Mouse (Mus musculus) heart, postnatal 0 days (tissue): Measurements from ENCODE around the gene Mxd3. TPM values are rescaled to one million over a fixed set of nuclear protein-coding genes. Genes with fewer than 3 reads are reported as not detected.

ENCODE experiments used
- ATAC-seq: fragments of 200-750 bp; cut with Nextera tagmentation; 2 replicates; pipeline ENCODE4 v1.8.0; 2017; ENCODE audit warnings: low read depth, moderate number of reproducible peaks, moderate library complexity; ENCODE audit not compliant: insufficient read depth
- DNase-seq: peaks from one replicate; pipeline ENCODE4 v3.0.0-alpha.2; 2016; ENCODE audit warnings: low spot score
- H3K27ac ChIP-seq: fragments of 300-500 bp; sonication (generic); 2 replicates; pipeline ENCODE4 v1.5.1; 2014; ENCODE audit warnings: low read depth, mild to moderate bottlenecking
- H3K27me3 ChIP-seq: fragments of 300-500 bp; sonication (generic); 2 replicates; pipeline ENCODE4 v1.6.1; 2014; ENCODE audit warnings: low read length, mixed read lengths; ENCODE audit not compliant: control insufficient read depth, insufficient read depth
- H3K36me3 ChIP-seq: fragments of 300-500 bp; sonication (generic); replicated peaks from 2 replicates; pipeline ENCODE4 v1.6.1; 2014; ENCODE audit warnings: low read length, mixed read lengths; ENCODE audit not compliant: control insufficient read depth, insufficient read depth
- H3K4me1 ChIP-seq: fragments of 300-500 bp; sonication (generic); 2 replicates; pipeline ENCODE4 v1.6.1; 2014; ENCODE audit warnings: antibody characterized with exemption; ENCODE audit not compliant: control insufficient read depth, insufficient read depth
- H3K4me2 ChIP-seq: fragments of 300-500 bp; sonication (generic); 2 replicates; pipeline ENCODE4 v1.6.1; 2014; ENCODE audit warnings: low read depth, mild to moderate bottlenecking, low read length, moderate library complexity
- H3K4me3 ChIP-seq: fragments of 300-500 bp; sonication (generic); 2 replicates; pipeline ENCODE4 v1.5.1; 2014; ENCODE audit warnings: low read depth, low read length
- H3K9ac ChIP-seq: fragments of 300-500 bp; sonication (generic); replicated peaks from 2 replicates; pipeline ENCODE4 v1.6.1; 2014; ENCODE audit warnings: low read depth, low read length, mixed read lengths
- H3K9me3 ChIP-seq: fragments of 300-500 bp; sonication (generic); replicated peaks from 2 replicates; pipeline ENCODE4 v1.6.1; 2016; ENCODE audit warnings: low read length; ENCODE audit not compliant: control insufficient read depth
- CTCF ChIP-seq: IDR thresholded peaks from 2 replicates; pipeline ENCODE4 v1.5.1; 2016; ENCODE audit warnings: antibody characterized with exemption, control low read depth, low read depth
- EP300 ChIP-seq: IDR thresholded peaks from 2 replicates; pipeline ENCODE4 v1.6.1; 2016; ENCODE audit warnings: antibody characterized with exemption, low read depth
- WGBS: fragments of 180-500 bp; shearing (Covaris S2); extraction: QIAGEN DNeasy Blood & Tissue Kit; methylation state at CpG from one replicate; pipeline ENCODE4 v1.1.7; 2014; 5-methylcytosine and 5-hydroxymethylcytosine counted together
- polyA plus RNA-seq: library from polyadenylated mRNA; unstranded; fragments of >200 nt; fragmentation: Nextera tagmentation; extraction: Ambion mirVana; gene quantifications from 2 replicates; pipeline ENCODE4 v1.2.1, GENCODE M21; 2015
- total RNA-seq: library from RNA; depleted of rRNA; stranded (reverse); fragments of >200 nt; gene quantifications from 2 replicates; pipeline ENCODE4 v1.2.3, GENCODE M21; 2014; ENCODE audit warnings: low replicate concordance

The Mxd3 gene
- total and polyA plus RNA-seq, 2 experiments from 2014 or later: 8.6 to 33.1 TPM

DNA sequence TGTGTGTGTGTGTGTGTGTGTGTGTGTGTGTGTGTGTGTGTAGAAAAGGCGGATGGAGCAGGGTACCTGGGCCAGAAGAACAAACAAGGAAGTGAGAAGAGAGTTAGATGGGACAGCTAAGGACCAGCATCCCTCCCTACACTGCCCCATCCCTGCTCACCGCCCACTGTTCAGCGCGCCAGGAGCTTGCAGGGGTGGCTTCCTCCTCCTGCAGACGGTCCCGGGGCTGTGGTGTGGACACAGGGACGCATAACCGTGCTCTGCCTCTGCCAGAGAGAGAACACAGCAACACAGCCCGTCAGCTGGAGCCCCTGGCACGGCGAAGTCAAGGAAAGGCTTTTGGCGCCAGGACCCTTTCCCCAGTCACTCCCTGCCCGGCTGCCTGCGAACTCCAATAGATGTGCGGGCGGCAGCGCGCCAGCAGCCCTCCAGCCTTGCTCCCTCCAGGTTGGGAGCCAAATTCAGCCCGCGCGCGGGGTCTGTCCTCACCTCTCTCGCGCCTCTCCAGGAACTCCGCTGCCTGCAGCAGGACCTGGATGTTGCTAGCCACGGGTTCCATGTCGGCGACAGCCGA lies 427 bp downstream of the Mxd3 start:
- H3K9ac ChIP-seq: peak overlapping the region; percentile 59
- H3K4me1 ChIP-seq: peaks cover 20% of the 10 kb centered on the region
- H3K36me3 ChIP-seq: peaks cover 19% of the 10 kb centered on the region
- WGBS: under 1% methylated on average over 29 of the region's 29 CpGs
- H3K4me3 ChIP-seq: peak overlapping the region; percentile 73
- H3K27me3 ChIP-seq: no peaks in the 10 kb centered on the region
- ATAC-seq (peak; percentile 13; the same call in 1 of the 2 replicates), DNase-seq (no peak)
- TF ChIP-seq EP300: no peak
- no peak for TF ChIP-seq CTCF
- peak overlapping the region; percentile 85 for H3K27ac ChIP-seq
- H3K4me2 ChIP-seq: peak overlapping the region; percentile 90
- no peaks in the 10 kb centered on the region for H3K9me3 ChIP-seq

DNA sequence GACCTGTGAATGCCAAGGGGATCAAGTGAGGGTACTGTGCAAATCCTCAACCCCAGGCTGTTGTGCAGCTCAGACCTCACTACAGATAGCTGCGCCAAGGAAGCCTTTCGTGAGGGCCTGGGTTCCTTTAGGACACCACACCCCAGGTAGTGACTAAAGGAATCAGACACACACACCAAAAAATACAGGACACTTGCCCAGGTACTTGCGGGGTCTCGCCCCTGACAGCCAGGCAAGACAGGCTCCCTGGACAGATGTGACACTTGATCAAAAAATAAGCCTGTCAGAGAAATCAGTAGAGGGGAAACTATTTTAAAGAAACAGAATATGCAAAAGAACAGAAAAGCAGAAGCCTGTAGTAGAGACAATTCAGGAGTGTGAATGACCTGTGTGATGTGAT lies 982 bp downstream of the Mxd3 start:
- peaks cover 24% of the 10 kb centered on the region for H3K36me3 ChIP-seq
- DNase-seq (no peak), ATAC-seq (no peak)
- H3K4me2 ChIP-seq: peak overlapping the region; percentile 90
- H3K9ac ChIP-seq: peak overlapping the region; percentile 59; the same call in 1 of the 2 replicates
- H3K9me3 ChIP-seq: no peaks in the 10 kb centered on the region
- H3K27ac ChIP-seq: no peak overlapping the region
- WGBS: 82% methylated on average over 4 of the region's 4 CpGs
- H3K4me3 ChIP-seq: peak overlapping the region; percentile 73
- H3K4me1 ChIP-seq: peaks cover 20% of the 10 kb centered on the region
- no peaks in the 10 kb centered on the region for H3K27me3 ChIP-seq
- TF ChIP-seq CTCF (no peak), EP300 (no peak)

DNA sequence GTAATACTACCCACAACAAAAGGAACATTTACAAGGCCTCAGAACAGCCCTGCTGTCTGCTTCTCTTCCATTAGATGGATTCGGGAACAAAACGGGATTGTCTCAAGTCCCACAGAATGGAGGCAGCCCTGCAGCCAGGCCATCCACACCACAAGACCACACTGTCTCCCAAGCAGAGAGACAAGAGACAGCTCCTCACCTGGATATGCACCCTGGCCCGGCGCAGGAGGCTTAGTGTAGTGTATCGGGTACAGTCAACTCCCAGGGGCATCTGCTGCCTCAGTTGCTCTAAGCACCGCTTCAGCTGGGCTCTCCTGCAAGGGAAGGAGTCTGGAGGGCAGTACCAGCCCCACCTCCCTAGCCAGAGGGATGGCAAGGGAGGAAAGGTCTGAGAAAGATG lies 1.5 kb downstream of the Mxd3 start:
- H3K27me3 ChIP-seq: no peaks in the 10 kb centered on the region
- no peak overlapping the region for H3K9ac ChIP-seq
- no peak for ATAC-seq
- DNase-seq: no peak
- H3K4me1 ChIP-seq: peaks cover 23% of the 10 kb centered on the region
- H3K27ac ChIP-seq: no peak overlapping the region
- TF ChIP-seq CTCF (no peak), EP300 (no peak)
- WGBS: 83% methylated on average over 6 of the region's 6 CpGs
- H3K9me3 ChIP-seq: no peaks in the 10 kb centered on the region
- peak overlapping the region; percentile 73; the same call in 1 of the 2 replicates for H3K4me3 ChIP-seq
- H3K36me3 ChIP-seq: peaks cover 29% of the 10 kb centered on the region
- H3K4me2 ChIP-seq: peak overlapping the region; percentile 90

DNA sequence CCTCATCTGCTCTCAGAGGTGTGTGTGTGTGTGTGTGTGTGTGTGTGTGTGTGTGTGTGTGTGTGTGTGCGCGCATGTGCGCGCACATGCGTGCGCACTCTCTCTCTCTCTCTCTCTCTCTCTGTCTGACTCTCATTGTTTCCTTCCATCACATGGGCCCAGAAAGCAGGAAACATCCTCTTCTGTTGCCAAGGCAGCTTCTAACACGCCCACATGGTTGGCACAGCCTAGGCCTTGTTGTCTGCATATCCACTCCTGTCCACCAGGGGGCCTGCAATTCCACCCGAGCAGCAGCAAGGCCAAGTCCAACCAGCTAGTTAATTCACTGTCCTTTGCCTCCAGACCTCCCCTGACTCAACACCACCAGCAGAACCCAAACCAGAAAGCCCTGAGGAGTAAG lies 2.0 kb downstream of the Mxd3 start:
- H3K36me3 ChIP-seq: peaks cover 31% of the 10 kb centered on the region
- TF ChIP-seq EP300 (no peak), CTCF (peak; percentile 89)
- DNase-seq (peak; percentile 85), ATAC-seq (peak; percentile 34)
- H3K9ac ChIP-seq: no peak overlapping the region
- H3K4me3 ChIP-seq: 0 out of 2 replicates have a peak overlapping the region, but pooled peaks have one; percentile 73
- peaks cover 28% of the 10 kb centered on the region for H3K4me1 ChIP-seq
- WGBS: 30% methylated on average over 8 of the region's 8 CpGs
- H3K27me3 ChIP-seq: no peaks in the 10 kb centered on the region
- H3K9me3 ChIP-seq: no peaks in the 10 kb centered on the region
- no peak overlapping the region for H3K27ac ChIP-seq
- peak overlapping the region; percentile 90; the same call in 1 of the 2 replicates for H3K4me2 ChIP-seq

DNA sequence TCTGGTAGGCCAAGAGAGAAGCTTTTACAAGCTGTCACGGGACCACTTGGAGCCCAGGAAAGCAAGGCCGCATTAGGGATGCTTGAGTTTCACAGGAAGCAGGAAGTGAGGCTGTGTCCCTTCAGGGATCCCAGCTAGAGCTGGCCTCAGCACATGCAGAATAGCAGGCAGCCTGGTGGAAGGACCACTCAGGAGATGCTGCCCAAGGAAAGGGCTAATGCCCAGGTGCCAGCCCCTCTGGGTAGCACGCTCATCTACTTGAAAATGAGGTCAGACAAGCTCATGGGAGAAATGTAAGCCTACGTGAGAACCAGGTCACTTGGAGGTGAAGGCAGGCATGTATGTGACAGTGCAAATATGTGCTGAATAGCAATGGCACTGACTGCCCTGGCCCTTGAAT lies 2.5 kb downstream of the Mxd3 start:
- Histone ChIP-seq H3K4me3 (no peak overlapping the region), H3K27ac (0 out of 2 replicates have a peak overlapping the region, but pooled peaks have one; percentile 22), H3K36me3 (peaks cover 31% of the 10 kb centered on the region), H3K4me2 (no peak overlapping the region), H3K9ac (no peak overlapping the region), H3K4me1 (peaks cover 28% of the 10 kb centered on the region), H3K27me3 (no peaks in the 10 kb centered on the region), H3K9me3 (no peaks in the 10 kb centered on the region)
- no peak for ATAC-seq
- TF ChIP-seq EP300 (no peak), CTCF (no peak)
- no peak for DNase-seq
- 39% methylated on average over 4 of the region's 4 CpGs for WGBS

DNA sequence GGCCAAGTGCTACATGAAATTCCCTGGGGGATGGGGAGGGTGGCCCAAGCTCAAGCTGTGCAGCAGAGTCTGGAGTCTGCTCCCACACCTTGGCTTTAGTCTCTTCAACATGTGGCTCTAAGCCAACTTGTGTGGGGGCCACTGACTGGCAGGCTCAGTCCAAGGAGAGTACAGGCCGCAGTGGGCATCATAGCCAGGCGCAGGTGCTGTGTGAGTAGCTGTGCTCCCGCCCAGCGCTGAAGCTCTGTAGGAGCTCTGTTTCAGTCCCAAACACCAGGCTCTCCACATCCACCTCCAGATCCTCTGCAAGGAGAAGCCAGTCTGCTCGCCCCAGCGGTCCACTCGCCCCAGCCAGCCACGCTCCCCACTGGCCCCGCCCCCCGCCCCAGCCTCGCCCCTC lies 4.0 kb downstream of the Mxd3 start:
- Histone ChIP-seq H3K4me3 (no peak overlapping the region), H3K27ac (no peak overlapping the region), H3K4me2 (no peak overlapping the region), H3K9ac (no peak overlapping the region), H3K9me3 (no peaks in the 10 kb centered on the region), H3K4me1 (peaks cover 31% of the 10 kb centered on the region), H3K36me3 (peaks cover 31% of the 10 kb centered on the region), H3K27me3 (no peaks in the 10 kb centered on the region)
- no peak for DNase-seq
- WGBS: 71% methylated on average over 11 of the region's 11 CpGs
- ATAC-seq: no peak
- TF ChIP-seq CTCF (no peak), EP300 (no peak)
